Mouse (Mus musculus) MEL (cell line): ENCODE data around the gene Dgat2l6. TPM values are rescaled to one million over a fixed set of nuclear protein-coding genes. Genes with fewer than 3 reads are reported as not detected.

Experiments used
- DNase-seq: peaks from one replicate; pipeline ENCODE4 v3.0.0; 2011; ENCODE audit warnings: low read depth, low spot score
- H3K27ac ChIP-seq: 2 replicates; pipeline ENCODE4 v1.5.1; 2012; ENCODE audit warnings: low read depth, mild to moderate bottlenecking, control low read depth, low read length, moderate library complexity; ENCODE audit not compliant: control insufficient read depth
- H3K27me3 ChIP-seq, 2 experiments: fragments of 150-350 bp in 1 of 2; sonication (generic) in 1 of 2; 2 replicates each; pipeline ENCODE4 v1.6.1; 2012; ENCODE audit warnings: low read length in 2 of 2, mild to moderate bottlenecking in 2 of 2, improper control_type of control experiment in 1 of 2, moderate library complexity in 1 of 2; ENCODE audit not compliant: insufficient read depth in 2 of 2, control insufficient read depth in 1 of 2
- H3K36me3 ChIP-seq, 2 experiments: 2 replicates each; pipeline ENCODE4 v1.6.1; 2012 to 2014; ENCODE audit warnings: low read length in 2 of 2, improper control_type of control experiment in 1 of 2, inconsistent platforms in 1 of 2, mild to moderate bottlenecking in 1 of 2; ENCODE audit not compliant: insufficient read depth in 2 of 2, control insufficient read depth in 1 of 2
- H3K4me1 ChIP-seq, 2 experiments: fragments of 150-350 bp in 1 of 2; sonication (generic) in 1 of 2; 2 replicates each; pipeline ENCODE4 v1.6.1; 2012; ENCODE audit warnings: low read length in 2 of 2, improper control_type of control experiment in 1 of 2, mild to moderate bottlenecking in 1 of 2; ENCODE audit not compliant: insufficient read depth in 2 of 2, control insufficient read depth in 1 of 2
- H3K4me3 ChIP-seq, 2 experiments: fragments of 150-350 bp in 1 of 2; sonication (generic) in 1 of 2; 2 replicates each; pipeline ENCODE4 v1.5.1; 2012; ENCODE audit warnings: low read depth in 2 of 2, low read length in 2 of 2, mild to moderate bottlenecking in 2 of 2, moderate library complexity in 2 of 2, control low read depth in 1 of 2, improper control_type of control experiment in 1 of 2; ENCODE audit not compliant: control insufficient read depth in 1 of 2, insufficient read depth in 1 of 2
- H3K79me2 ChIP-seq: 2 replicates; pipeline ENCODE4 v1.6.1; 2012; ENCODE audit warnings: mild to moderate bottlenecking, low read length, moderate library complexity; ENCODE audit not compliant: control insufficient read depth, poor library complexity, insufficient read depth
- H3K9ac ChIP-seq: 2 replicates; pipeline ENCODE4 v1.6.1; 2012; ENCODE audit warnings: low read depth, mild to moderate bottlenecking, control low read depth, low read length, moderate library complexity; ENCODE audit not compliant: control insufficient read depth, poor library complexity, severe bottlenecking
- H3K9me3 ChIP-seq: fragments of 150-350 bp; sonication (generic); replicated peaks from 2 replicates; pipeline ENCODE4 v1.6.1; 2012; ENCODE audit warnings: mild to moderate bottlenecking, low read length, improper control_type of control experiment, moderate library complexity; ENCODE audit not compliant: insufficient read depth
- CHD2 ChIP-seq: IDR thresholded peaks from 2 replicates; pipeline ENCODE4 v1.6.1; 2011; ENCODE audit warnings: low read length, improper control_type of control experiment
- CTCF ChIP-seq, 3 experiments: IDR thresholded peaks in 2 of 3; conservative IDR thresholded peaks in 1 of 3; 2 replicates each; pipeline ENCODE4 v1.5.1; 2011 to 2012; ENCODE audit warnings: low read length in 3 of 3, low read depth in 2 of 3, mild to moderate bottlenecking in 2 of 3, improper control_type of control experiment in 1 of 3, inconsistent platforms in 1 of 3, mixed read lengths in 1 of 3, moderate library complexity in 1 of 3; ENCODE audit not compliant: control insufficient read depth in 1 of 3, insufficient read depth in 1 of 3, poor library complexity in 1 of 3, severe bottlenecking in 1 of 3
- GATA1 ChIP-seq: IDR thresholded peaks from 2 replicates; pipeline ENCODE4 v1.6.1; 2011; ENCODE audit warnings: low read depth, low read length, improper control_type of control experiment
- HCFC1 ChIP-seq: IDR thresholded peaks from 2 replicates; pipeline ENCODE4 v1.6.1; 2012; ENCODE audit warnings: low read depth, mild to moderate bottlenecking, inconsistent platforms, low read length, improper control_type of control experiment, moderate library complexity
- JUND ChIP-seq: IDR thresholded peaks from 2 replicates; pipeline ENCODE4 v1.6.1; 2011; ENCODE audit warnings: low read depth, mild to moderate bottlenecking, improper control_type of control experiment, low read length
- KAT2A ChIP-seq: conservative IDR thresholded peaks from 2 replicates; pipeline ENCODE4 v1.6.1; 2012; ENCODE audit warnings: low read depth, low read length, improper control_type of control experiment, inconsistent platforms
- MAZ ChIP-seq: IDR thresholded peaks from 2 replicates; pipeline ENCODE4 v1.6.1; 2012; ENCODE audit warnings: low read depth, mild to moderate bottlenecking, inconsistent platforms, low read length, improper control_type of control experiment
- MEF2A ChIP-seq: IDR thresholded peaks from 2 replicates; pipeline ENCODE4 v1.6.1; 2014; ENCODE audit warnings: low read depth, mild to moderate bottlenecking, inconsistent platforms, low read length, improper control_type of control experiment; ENCODE audit not compliant: poor library complexity, insufficient replicate concordance, severe bottlenecking; ENCODE audit errors: extremely low read depth
- NELFE ChIP-seq: IDR thresholded peaks from 2 replicates; pipeline ENCODE4 v1.6.1; 2011; ENCODE audit warnings: low read depth, low read length, improper control_type of control experiment
- POLR2A ChIP-seq, 2 experiments: IDR thresholded peaks; 2 replicates each; pipeline ENCODE4 v1.6.1; 2011 to 2012; ENCODE audit warnings: low read length in 2 of 2, mild to moderate bottlenecking in 2 of 2, control low read depth in 1 of 2, improper control_type of control experiment in 1 of 2, low read depth in 1 of 2, moderate library complexity in 1 of 2; ENCODE audit not compliant: control insufficient read depth in 1 of 2, insufficient read depth in 1 of 2, poor library complexity in 1 of 2
- POLR2AphosphoS5 ChIP-seq: IDR thresholded peaks from 2 replicates; pipeline ENCODE4 v1.6.1; 2012; ENCODE audit warnings: low read depth, borderline replicate concordance, mild to moderate bottlenecking, inconsistent platforms, low read length, moderate library complexity, mixed read lengths
- RAD21 ChIP-seq: IDR thresholded peaks from 2 replicates; pipeline ENCODE4 v1.6.1; 2011; ENCODE audit warnings: mild to moderate bottlenecking, low read depth, low read length, improper control_type of control experiment
- RCOR1 ChIP-seq: IDR thresholded peaks from 2 replicates; pipeline ENCODE4 v1.6.1; 2012; ENCODE audit warnings: low read depth, mild to moderate bottlenecking, inconsistent platforms, low read length, improper control_type of control experiment
- SIN3A ChIP-seq: IDR thresholded peaks from 2 replicates; pipeline ENCODE4 v1.6.1; 2012; ENCODE audit warnings: low read length, improper control_type of control experiment, inconsistent platforms
- SMC3 ChIP-seq: IDR thresholded peaks from 2 replicates; pipeline ENCODE4 v1.6.1; 2011; ENCODE audit warnings: low read depth, low read length, improper control_type of control experiment
- TAL1 ChIP-seq: IDR thresholded peaks from 2 replicates; pipeline ENCODE4 v1.6.1; 2012; ENCODE audit warnings: mild to moderate bottlenecking, inconsistent platforms, low read length, moderate library complexity, mixed read lengths
- TCF12 ChIP-seq: IDR thresholded peaks from 2 replicates; pipeline ENCODE4 v1.6.1; 2014; ENCODE audit warnings: low read depth, mild to moderate bottlenecking, inconsistent platforms, low read length, improper control_type of control experiment, moderate library complexity
- UBTF ChIP-seq: IDR thresholded peaks from 2 replicates; pipeline ENCODE4 v1.6.1; 2012; ENCODE audit warnings: low read depth, mild to moderate bottlenecking, inconsistent platforms, low read length, improper control_type of control experiment, moderate library complexity, borderline replicate concordance; ENCODE audit not compliant: insufficient read depth
- USF1 ChIP-seq: IDR thresholded peaks from 2 replicates; pipeline ENCODE4 v1.6.1; 2014; ENCODE audit warnings: low read depth, mild to moderate bottlenecking, inconsistent platforms, low read length, improper control_type of control experiment, moderate library complexity
- ZC3H11A ChIP-seq: IDR thresholded peaks from 2 replicates; pipeline ENCODE4 v1.6.1; 2012; ENCODE audit warnings: low read depth, mild to moderate bottlenecking, inconsistent platforms, low read length, improper control_type of control experiment
- ZKSCAN1 ChIP-seq: IDR thresholded peaks from 2 replicates; pipeline ENCODE4 v1.6.1; 2012; ENCODE audit warnings: low read depth, mild to moderate bottlenecking, inconsistent platforms, low read length, improper control_type of control experiment, moderate library complexity
- ZMIZ1 ChIP-seq: IDR thresholded peaks from 2 replicates; pipeline ENCODE4 v1.6.1; 2012; ENCODE audit warnings: low read depth, mild to moderate bottlenecking, inconsistent platforms, low read length, improper control_type of control experiment, moderate library complexity
- ZNF384 ChIP-seq: IDR thresholded peaks from 2 replicates; pipeline ENCODE4 v1.6.1; 2012; ENCODE audit warnings: low read depth, mild to moderate bottlenecking, inconsistent platforms, low read length, improper control_type of control experiment
- polyA plus RNA-seq, 2 experiments: library from polyadenylated mRNA; stranded (reverse) in 1 of 2; unstranded in 1 of 2; fragments of >175 nt in 1 of 2; fragments of >200 nt in 1 of 2; gene quantifications; 2 replicates each; pipeline versions ENCODE4 v1.2.1 to v1.2.4; 2012; ENCODE audit warnings: low replicate concordance in 2 of 2, low read depth in 1 of 2; ENCODE audit not compliant: insufficient read length in 2 of 2, insufficient read depth in 1 of 2, missing spikeins in 1 of 2
- total RNA-seq: library from RNA; depleted of rRNA; stranded (reverse); fragments of 300-350 nt; gene quantifications from 2 replicates; pipeline ENCODE4 v1.2.3, GENCODE M21; 2012

Dgat2l6 gene
- total and polyA plus RNA-seq, 3 experiments: not detected

DNA sequence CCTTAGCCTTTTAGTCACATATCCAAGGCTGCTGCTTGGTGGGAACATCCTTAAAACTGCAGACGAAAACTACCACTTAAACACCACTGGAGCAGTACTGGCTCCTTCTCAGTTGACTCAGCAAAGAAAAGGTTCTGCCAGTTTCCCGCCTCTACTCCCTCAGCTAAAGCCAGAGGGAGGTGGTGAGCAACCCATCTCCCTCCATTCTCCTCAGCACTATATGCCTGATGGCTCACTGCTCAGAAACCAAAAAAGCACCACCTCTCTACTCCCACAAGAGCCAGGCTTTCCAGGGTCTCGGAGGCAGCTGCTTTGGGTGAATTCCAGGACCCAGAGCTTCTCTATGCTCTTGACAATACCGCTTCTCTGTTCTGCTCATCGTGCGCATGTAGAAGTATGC, 7.0 kb upstream of the Dgat2l6 start:
- Histone ChIP-seq H3K27ac (no peak overlapping the region), H3K27me3 (no peaks in the 10 kb centered on the region), H3K9me3 (no peaks in the 10 kb centered on the region), H3K36me3 (no peaks in the 10 kb centered on the region), H3K9ac (no peak overlapping the region), H3K4me3 (no peak overlapping the region), H3K79me2 (no peaks in the 10 kb centered on the region), H3K4me1 (no peaks in the 10 kb centered on the region)
- DNase-seq: no peak
- no peak for TF ChIP-seq ZNF384
- no peak for TF ChIP-seq CHD2

DNA sequence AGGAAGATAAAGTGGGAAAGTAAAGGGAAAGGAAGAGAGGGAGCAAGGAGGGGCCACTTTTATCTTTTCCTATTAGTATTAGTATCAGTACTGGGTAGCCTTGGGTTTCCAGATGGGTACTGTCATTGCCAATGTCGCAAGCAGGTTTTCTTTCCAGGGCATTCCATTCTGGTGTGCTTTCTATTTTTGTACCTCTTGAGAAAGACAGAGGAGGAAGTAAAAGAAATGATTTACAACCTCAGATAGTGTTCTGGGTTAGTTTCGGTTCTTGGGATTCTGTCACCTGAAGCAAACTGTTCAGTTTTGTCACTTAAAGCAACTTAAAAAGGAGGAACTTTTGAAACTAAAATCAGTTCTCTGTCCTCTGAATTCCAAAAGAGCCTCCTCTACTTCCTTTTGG, 6.1 kb upstream of the Dgat2l6 start:
- H3K79me2 ChIP-seq: no peaks in the 10 kb centered on the region
- DNase-seq: no peak
- no peaks in the 10 kb centered on the region for H3K36me3 ChIP-seq
- TF ChIP-seq POLR2A (IDR thresholded peaks at IDR 0.05; ENCODE audit: control insufficient read depth in 1 of 2, insufficient read depth in 1 of 2, low read depth in 1 of 2, low read length in 2 of 2, poor library complexity in 1 of 2): no peak
- no peak for TF ChIP-seq NELFE
- no peak for TF ChIP-seq MAZ
- H3K27ac ChIP-seq: no peak overlapping the region
- no peaks in the 10 kb centered on the region for H3K27me3 ChIP-seq
- H3K9me3 ChIP-seq: no peaks in the 10 kb centered on the region
- H3K4me1 ChIP-seq: no peaks in the 10 kb centered on the region
- H3K9ac ChIP-seq: no peak overlapping the region
- no peak overlapping the region for H3K4me3 ChIP-seq

DNA sequence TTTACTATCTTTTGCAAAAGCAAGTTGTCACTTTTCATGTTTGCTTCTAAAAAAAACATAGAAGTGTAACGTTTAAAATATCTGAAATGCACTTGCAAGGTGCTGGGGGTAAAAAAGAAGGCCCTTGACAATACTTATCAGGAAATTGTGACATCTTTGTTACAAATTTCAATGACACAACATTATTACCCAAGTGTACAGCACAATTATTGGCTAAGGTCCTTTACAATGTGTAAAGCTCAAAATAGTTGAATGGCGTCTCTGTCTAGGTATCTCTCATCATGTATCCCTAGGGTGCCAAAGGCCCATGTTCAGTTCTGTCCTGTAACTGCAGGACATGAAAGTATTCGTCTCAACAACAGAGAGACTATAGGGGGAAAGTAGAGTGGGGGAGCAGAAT, 31.4 kb downstream of the Dgat2l6 start:
- H3K4me3 ChIP-seq: no peak overlapping the region
- H3K27me3 ChIP-seq: no peaks in the 10 kb centered on the region; a peak in 1 of 4 replicates
- no peak overlapping the region for H3K27ac ChIP-seq
- H3K9me3 ChIP-seq: no peaks in the 10 kb centered on the region
- TF ChIP-seq CTCF (IDR thresholded peaks at IDR 0.05 in 2 of 3, conservative IDR thresholded peaks at IDR 0.05 in 1 of 3; ENCODE audit: control insufficient read depth in 1 of 3, insufficient read depth in 1 of 3, low read depth in 2 of 3, low read length in 3 of 3, poor library complexity in 1 of 3, severe bottlenecking in 1 of 3): no peak
- TF ChIP-seq POLR2AphosphoS5: no peak
- no peak for TF ChIP-seq USF1
- no peak for TF ChIP-seq KAT2A
- TF ChIP-seq MEF2A: no peak
- TF ChIP-seq ZC3H11A: no peak
- no peak for TF ChIP-seq TCF12
- TF ChIP-seq TAL1: no peak
- TF ChIP-seq SMC3: no peak
- TF ChIP-seq RCOR1: no peak
- TF ChIP-seq MAZ: no peak
- no peak for TF ChIP-seq HCFC1
- no peak for TF ChIP-seq JUND
- no peak for TF ChIP-seq SIN3A
- no peak for TF ChIP-seq ZKSCAN1
- no peak for TF ChIP-seq RAD21
- no peak for TF ChIP-seq ZMIZ1
- TF ChIP-seq GATA1: no peak
- no peak for TF ChIP-seq UBTF
- TF ChIP-seq CHD2: no peak
- H3K36me3 ChIP-seq: no peaks in the 10 kb centered on the region
- H3K4me1 ChIP-seq: no peaks in the 10 kb centered on the region
- no peak for DNase-seq
- no peaks in the 10 kb centered on the region for H3K79me2 ChIP-seq
- H3K9ac ChIP-seq: no peak overlapping the region
